Mouse (Mus musculus) liver, adult 10 weeks (tissue): ENCODE results near the gene Pcgf3. TPM values are rescaled to one million over a fixed set of nuclear protein-coding genes. Genes with fewer than 3 reads are reported as not detected.

Source experiments
- polyA plus RNA-seq: library from polyadenylated mRNA; stranded (reverse); fragments of 350-450 nt; fragmentation: Illumina TruSeq; extraction: RNeasy Lipid Tissue Mini Kit (QIAGEN cat#74804); gene quantifications from one replicate; pipeline ENCODE4 v1.2.3, GENCODE M21; 2014; ENCODE audit warnings: low read depth, low replicate concordance

Gene Pcgf3
- 16.0 TPM for polyA plus RNA-seq

DNA sequence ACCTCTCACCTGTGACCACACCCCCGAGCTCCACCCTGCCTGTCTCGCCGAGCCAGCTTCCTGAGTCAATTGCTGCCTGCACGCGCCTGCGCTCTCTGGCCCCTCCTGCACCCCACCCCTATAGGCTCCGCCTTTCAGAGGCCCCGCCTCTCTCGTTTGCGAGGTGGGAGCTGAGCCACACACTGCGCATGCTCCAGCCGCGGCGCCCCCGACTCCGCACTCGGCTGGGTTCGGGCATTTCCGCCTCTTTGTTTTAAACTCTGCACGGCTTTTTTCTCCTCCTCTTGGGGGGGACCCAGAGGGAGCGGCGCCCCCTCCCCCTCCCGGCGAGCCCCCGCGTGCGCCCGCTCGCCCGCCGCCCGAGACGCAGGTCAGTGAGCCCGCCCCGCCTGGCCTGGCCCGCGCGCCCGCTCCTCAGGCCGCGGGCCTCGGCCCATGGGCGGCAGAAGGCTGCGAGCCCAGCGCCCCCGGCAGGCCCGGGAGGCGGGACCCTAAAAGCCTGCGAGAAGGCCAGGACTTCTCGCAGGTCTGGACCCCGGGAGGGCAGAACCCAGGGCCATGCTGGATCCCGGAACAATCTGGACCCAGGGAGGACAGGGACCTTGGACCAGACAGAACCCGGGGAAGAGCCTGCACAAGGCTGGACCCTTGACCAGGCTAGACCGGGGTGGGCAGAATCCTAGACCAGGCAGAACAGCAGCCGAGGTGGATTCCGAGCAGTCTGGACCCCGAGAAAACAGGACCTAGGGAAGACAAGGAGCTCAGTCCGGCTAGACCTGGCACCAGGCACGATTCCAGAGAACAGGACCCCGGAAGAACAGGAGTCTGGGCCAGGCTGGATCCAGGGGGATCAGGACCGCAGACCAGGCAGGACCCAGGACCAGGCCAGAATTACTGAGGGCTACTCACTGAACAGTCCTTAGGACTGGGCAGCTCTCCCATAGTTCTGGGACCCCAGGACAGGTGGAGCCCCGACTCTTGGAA, at the start of gene Pcgf3:
TSS of gene Pcgf3 (plus strand) at position 151 of the 984 bp plus-strand sequence.

DNA sequence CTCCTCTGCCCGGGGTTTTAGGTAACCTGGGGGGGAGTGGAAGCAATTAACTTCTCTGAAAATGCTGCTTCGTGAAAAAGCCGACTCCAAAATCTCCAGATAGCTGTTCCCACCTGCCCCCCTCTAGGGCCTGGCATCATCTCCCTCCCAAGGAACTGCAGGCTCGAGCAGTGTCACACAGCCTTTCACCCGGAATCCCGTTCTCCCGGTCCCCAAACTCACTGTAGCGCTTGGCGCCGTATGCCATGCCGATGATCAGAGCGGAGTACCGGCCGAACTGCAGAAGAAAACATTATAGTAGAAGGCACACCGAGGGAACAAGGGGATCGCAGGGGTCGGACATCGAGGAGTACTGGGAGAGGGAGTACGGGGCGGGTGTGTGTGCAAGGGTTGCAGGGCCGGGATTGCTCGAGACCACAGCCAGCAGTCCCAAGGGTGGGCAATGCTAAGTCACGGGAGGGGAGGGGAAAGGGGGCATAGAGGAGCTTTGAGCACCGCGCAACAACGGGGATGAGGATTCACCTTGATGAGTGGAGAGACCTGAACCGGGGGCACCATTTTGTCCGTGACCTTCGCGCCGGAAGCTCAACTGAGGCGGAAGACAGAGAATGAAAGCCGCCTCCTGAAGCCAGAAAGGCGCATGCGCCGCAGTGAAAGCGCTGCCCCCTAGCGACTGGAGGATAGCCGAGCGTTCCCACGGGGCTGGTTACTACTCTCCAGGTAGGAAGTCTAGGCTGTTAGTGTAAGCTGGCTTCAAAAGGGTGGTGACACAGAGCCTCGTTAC, 27.0 kb upstream of the Pcgf3 start, which contains the start of gene Atp5k:
TSS of gene Atp5k (minus strand) at position 645 of the 784 bp plus-strand sequence.

DNA sequence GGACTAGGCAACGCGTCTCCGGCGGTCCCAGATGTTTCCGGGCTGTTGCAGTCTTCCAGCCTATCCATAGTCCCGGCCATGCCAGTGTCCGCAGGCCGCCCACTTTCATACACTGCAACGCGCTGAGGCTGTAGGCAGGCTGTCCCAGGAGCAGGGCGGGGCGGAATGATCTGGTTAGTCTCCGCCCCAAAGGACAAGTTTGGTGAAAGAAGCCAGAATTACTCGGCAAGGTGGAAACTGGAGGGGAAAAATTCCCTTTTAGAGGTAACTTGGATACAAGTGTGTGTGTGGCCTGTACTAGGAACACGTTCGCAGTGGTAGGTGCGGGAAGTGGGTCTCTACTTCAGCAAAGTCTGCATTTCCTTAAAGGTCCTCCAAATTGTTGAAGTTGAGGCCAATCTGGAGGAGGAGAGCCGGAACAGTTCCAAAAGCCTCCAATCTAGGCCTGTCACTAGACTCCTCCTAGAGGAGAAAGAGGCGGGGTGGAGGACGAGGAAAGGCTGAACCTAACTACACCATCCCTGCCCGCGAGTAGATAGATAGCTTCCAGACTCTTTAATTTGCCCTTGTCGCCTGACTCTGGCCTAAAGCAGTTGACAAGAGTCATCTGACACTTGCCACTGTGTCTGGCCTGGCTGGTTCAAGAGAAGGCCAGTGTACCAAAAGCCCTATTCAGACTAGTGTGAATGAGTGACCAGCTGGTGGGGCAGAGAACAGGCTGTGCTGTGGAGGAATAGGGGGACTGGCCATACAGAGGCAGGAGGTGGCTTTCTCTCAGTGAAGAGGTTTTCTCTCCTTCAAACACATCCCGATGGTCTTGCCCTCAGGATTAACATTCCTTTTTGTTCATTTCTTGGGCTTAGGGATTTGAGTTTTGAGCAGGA, 12.0 kb upstream of the Pcgf3 start, which contains the start of gene Mfsd7a:
TSS of gene Mfsd7a (minus strand) at position 107 of the 884 bp plus-strand sequence.

DNA sequence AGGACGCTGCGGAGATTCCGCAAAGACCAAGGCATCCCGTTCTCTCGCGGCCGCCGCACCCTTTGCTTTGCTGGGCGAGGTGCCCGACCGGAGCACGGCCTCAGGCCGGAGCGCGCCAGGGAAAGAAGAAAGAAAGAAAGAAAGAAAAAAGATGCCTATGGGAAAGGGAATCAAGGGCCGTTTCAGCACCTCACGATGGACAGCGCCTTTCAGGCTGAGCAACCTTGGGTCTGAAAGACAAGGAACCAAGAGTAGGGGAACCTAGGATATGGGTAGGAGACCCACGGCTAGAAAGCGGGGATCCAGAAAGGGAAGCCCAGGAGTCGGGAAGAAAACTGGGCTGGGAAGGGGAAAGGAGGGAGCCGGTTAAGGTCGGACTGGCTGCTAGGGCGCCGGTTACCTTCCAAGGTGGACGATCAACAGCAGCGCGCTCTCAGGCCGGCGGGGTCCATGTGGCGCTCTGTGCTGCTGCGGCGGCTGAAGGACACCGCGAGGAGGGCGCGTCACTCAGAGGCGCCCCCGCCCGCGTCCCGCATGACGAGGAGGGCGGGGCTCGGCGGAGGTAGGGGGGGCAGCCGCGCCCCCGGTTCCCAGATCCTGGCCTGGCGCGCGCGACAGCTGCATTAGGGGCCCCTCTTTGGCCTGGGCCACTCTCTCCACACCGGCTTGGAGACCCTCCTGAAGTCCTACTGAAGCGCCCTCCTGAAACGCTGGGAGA, 88.6 kb downstream of the Pcgf3 start, which contains the start of gene Cplx1:
TSS of gene Cplx1 (minus strand) at position 536 of the 718 bp plus-strand sequence.

Other genes starting within 250 kb of the Pcgf3 start
- gene Dr1, start 192.3 kb upstream of the Pcgf3 start, polyA plus RNA-seq: 44.4 TPM
- 10.3 TPM for gene Pigg, start 148.6 kb upstream of the Pcgf3 start, polyA plus RNA-seq
- gene Gm42517, start 93.3 kb upstream of the Pcgf3 start, polyA plus RNA-seq: not detected
- gene Pde6b, start 72.8 kb upstream of the Pcgf3 start, polyA plus RNA-seq: not detected
- 154 TPM for gene Atp5k, start 26.8 kb upstream of the Pcgf3 start, polyA plus RNA-seq
- 0.93 TPM for gene Mfsd7a, start 12.3 kb upstream of the Pcgf3 start, polyA plus RNA-seq
- not detected for gene Cplx1, start 88.8 kb downstream of the Pcgf3 start, polyA plus RNA-seq
- 35.0 TPM for gene Gak, start 168.5 kb downstream of the Pcgf3 start, polyA plus RNA-seq
- 6.9 TPM for gene Tmem175, start 168.5 kb downstream of the Pcgf3 start, polyA plus RNA-seq
- gene Idua, start 199.1 kb downstream of the Pcgf3 start, polyA plus RNA-seq: 3.5 TPM
- gene Dgkq, start 208.4 kb downstream of the Pcgf3 start, polyA plus RNA-seq: 9.6 TPM
- 29.2 TPM for gene Slc26a1, start 214.3 kb downstream of the Pcgf3 start, polyA plus RNA-seq
- 4.1 TPM for gene Fgfrl1, start 231.2 kb downstream of the Pcgf3 start, polyA plus RNA-seq